ENCODE assay signal across 30 mouse cellular contexts in genomic region chr16:14198798-14199197, GRCm38 (mm10). TPM values are rescaled to one million over a fixed set of nuclear protein-coding genes. Genes with fewer than 3 reads are reported as not detected.
DNase-seq lines count a peak whose midpoint lies in the region; ATAC-seq and TF ChIP-seq lines count a peak whose summit lies in the region.
"Had no signal": no experiment of that assay in that cellular context is flagged by ENCODE, and none has a peak within 500 bp of the region (broad histone marks: within the 10 kb centered on the region; RNA-seq: fewer than 3 reads in every experiment).

No protein-coding gene starts in this region.

- peak; percentile 49 for TF ChIP-seq CTCF in layer of hippocampus, adult 2 months (conservative IDR thresholded peaks at IDR 0.05)

- peak; percentile 28 for DNase-seq in adrenal gland, postnatal 14 days
- no peak for DNase-seq in adrenal gland, adult 8-10 months
- no peak for DNase-seq in layer of hippocampus, adult 2 months (ENCODE audit: low spot score in 2 of 2)
- no peak for DNase-seq in layer of hippocampus, postnatal 14 days (ENCODE audit: low spot score in 2 of 2)
- DNase-seq in A20 (ENCODE audit: low read depth, low spot score) (peak; percentile 18), NIH3T3 (ENCODE audit: low read depth) (peak; percentile 15)
- DNase-seq: adrenal gland, postnatal 25 days; cerebellum, adult 2 months; cerebellum, postnatal 14 days; forebrain, postnatal 0 days; gastrocnemius, postnatal 14 days; heart, postnatal 36 days; kidney, adult 18-20 months; kidney, postnatal 4 days; lung, embryonic 14.5 days; lung, postnatal 14 days; right cerebral cortex, postnatal 25 days; thymus, adult 18-20 months; thymus, postnatal 25 days had no signal

- no peak for ATAC-seq in frontal cortex, adult (ENCODE audit: low TSS enrichment)
- no peak for ATAC-seq in activated CD4-positive, CD25-positive, alpha-beta regulatory T cell, adult 4 months
- ATAC-seq: forebrain, postnatal 0 days; midbrain, embryonic 13.5 days had no signal

- H3K4me3 ChIP-seq in layer of hippocampus, adult 2 months, result no peak overlapping the region
- H3K4me3 ChIP-seq: embryonic facial prominence, embryonic 10.5 days; embryonic facial prominence, embryonic 15.5 days; forebrain, embryonic 12.5 days; heart, embryonic 10.5 days; hindbrain, embryonic 12.5 days; limb, embryonic 10.5 days; limb, embryonic 15.5 days; midbrain, embryonic 13.5 days had no signal

- H3K27ac ChIP-seq in layer of hippocampus, adult 2 months, result no peak overlapping the region
- H3K27ac ChIP-seq: embryonic facial prominence, embryonic 10.5 days; embryonic facial prominence, embryonic 15.5 days; forebrain, embryonic 12.5 days; heart, embryonic 10.5 days; hindbrain, embryonic 12.5 days; limb, embryonic 10.5 days; limb, embryonic 15.5 days; liver, embryonic 14.5 days; midbrain, embryonic 13.5 days had no signal

RNA-seq across cellular contexts. Expression of gene Marf1, which starts 35.6 kb away (rescaled TPM):
- 84.5 and 100 TPM in 2 replicates for total RNA-seq in adrenal gland, postnatal 14 days (2021)
- total RNA-seq in adrenal gland, adult 8-10 months (2022), result 100 to 1,000 TPM; 109 to 161 (median 148) TPM
- 100 to 1,000 TPM; 134 to 138 TPM for total RNA-seq in layer of hippocampus, adult 2 months (2021)
- total RNA-seq in layer of hippocampus, postnatal 14 days (2021), result 10 to 100 TPM; 58.0 to 62.1 TPM
- polyA plus RNA-seq in activated CD4-positive, CD25-positive, alpha-beta regulatory T cell, adult 4 months (2017; shearing (Covaris generic)), result 10 to 100 TPM; 29.1 to 33.9 TPM

RNA-seq across cellular contexts. Expression of gene Nde1, which starts 35.7 kb away (rescaled TPM):
- total RNA-seq in adrenal gland, postnatal 14 days (2021), result 41.0 and 43.6 TPM in 2 replicates
- 10 to 100 TPM; 39.9 to 69.3 (median 52.3) TPM for total RNA-seq in adrenal gland, adult 8-10 months (2022)
- 10 to 100 TPM; 30.9 to 32.6 TPM for total RNA-seq in layer of hippocampus, adult 2 months (2021)
- total RNA-seq in layer of hippocampus, postnatal 14 days (2021), result 10 to 100 TPM; 30.8 to 40.1 TPM
- polyA plus RNA-seq in activated CD4-positive, CD25-positive, alpha-beta regulatory T cell, adult 4 months (2017; shearing (Covaris generic)), result 10 to 100 TPM; 98.7 to 99.1 TPM

Comparison
In these comparisons a context has a peak if more than half of its experiments do, and no peak if none do; other contexts are left out.
1. DNase-seq: peak in adrenal gland, postnatal 14 days (single experiment), A20 (single experiment) and NIH3T3 (single experiment); none in adrenal gland, adult 8-10 months (single experiment), layer of hippocampus, adult 2 months (0 of 2) and layer of hippocampus, postnatal 14 days (0 of 2).